Mouse (Mus musculus) layer of hippocampus, postnatal 10 days (tissue): Measurements from ENCODE around the gene Mettl8. TPM values are rescaled to one million over a fixed set of nuclear protein-coding genes. Genes with fewer than 3 reads are reported as not detected.

ENCODE experiments used
- DNase-seq, 2 experiments: peaks; one replicate each; pipeline ENCODE4 v3.0.0; 2021; ENCODE audit warnings: low spot score in 2 of 2
- long read RNA-seq: library from polyadenylated mRNA; stranded (forward); transcript quantifications from one replicate; pipeline ENCODE4 v2.0.0, GENCODE M21; 2023
- total RNA-seq, 2 experiments: library from RNA; stranded (reverse); gene quantifications; 2 replicates each; pipeline ENCODE4 v1.2.3; 2021

Mettl8 gene
- 10 to 100 TPM; 14.3 to 15.0 TPM for total RNA-seq
- long read RNA-seq, transcript Mettl8-204 (10 exons, 2,347 nt), result major isoform, 7 of 10 reads
- long read RNA-seq, partial matches to known transcripts, result 0 of 10 reads
- long read RNA-seq, other reads (novel, unspliced or antisense), result 3 of 10 reads

- DNase-seq, result peak; percentile 81 to 90
Measured at GRCm38 (mm10) chr2:71055300-71056114, at the start of gene Mettl8, which contains the start of gene Dcaf17. Gene Mettl8, minus strand, starts transcription at chr2:71055583. Gene Dcaf17, plus strand, starts transcription at chr2:71055328.

- no peak for DNase-seq
Measured at GRCm38 (mm10) chr2:71104696-71105095, 49.3 kb upstream of the Mettl8 start.

- no peak for DNase-seq
Measured at GRCm38 (mm10) chr2:71103292-71103680, 47.9 kb upstream of the Mettl8 start.

GRCm38 (mm10) chr2:71102621-71103291 is 47.4 kb upstream of the Mettl8 start:
- DNase-seq, result no peak

GRCm38 (mm10) chr2:71096170-71096569 is 40.8 kb upstream of the Mettl8 start:
- no peak for DNase-seq

- DNase-seq, result no peak
Measured at GRCm38 (mm10) chr2:71090660-71091445, 35.5 kb upstream of the Mettl8 start.

- no peak for DNase-seq
Measured at GRCm38 (mm10) chr2:71089766-71090165, 34.4 kb upstream of the Mettl8 start.

GRCm38 (mm10) chr2:71083454-71084193 is 28.2 kb upstream of the Mettl8 start:
- no peak for DNase-seq

GRCm38 (mm10) chr2:71082416-71082815 is 27.0 kb upstream of the Mettl8 start:
- DNase-seq, result peak; percentile 14 to 20

GRCm38 (mm10) chr2:71073828-71074227 is 18.4 kb upstream of the Mettl8 start:
- no peak for DNase-seq

- no peak for DNase-seq
Measured at GRCm38 (mm10) chr2:71073330-71073729, 17.9 kb upstream of the Mettl8 start.

- DNase-seq, result no peak
Measured at GRCm38 (mm10) chr2:71071601-71072000, 16.2 kb upstream of the Mettl8 start.

- no peak for DNase-seq
Measured at GRCm38 (mm10) chr2:71056115-71056835, 892 bp upstream of the Mettl8 start.

- no peak for DNase-seq
Measured at GRCm38 (mm10) chr2:71054716-71055115, 667 bp downstream of the Mettl8 start.

GRCm38 (mm10) chr2:71050511-71050910 is 4.9 kb downstream of the Mettl8 start:
- no peak for DNase-seq

- no peak for DNase-seq
Measured at GRCm38 (mm10) chr2:71048896-71049295, 6.5 kb downstream of the Mettl8 start.

GRCm38 (mm10) chr2:71046751-71047320 is 8.5 kb downstream of the Mettl8 start:
- DNase-seq, result no peak

GRCm38 (mm10) chr2:71046151-71046550 is 9.2 kb downstream of the Mettl8 start:
- DNase-seq, result no peak

GRCm38 (mm10) chr2:71039522-71040121 is 15.8 kb downstream of the Mettl8 start:
- peak; percentile 88 to 90 for DNase-seq
